Mouse (Mus musculus) limb, embryonic 12.5 days (tissue): Measurements from ENCODE around the gene Nyx. TPM values are rescaled to one million over a fixed set of nuclear protein-coding genes. Genes with fewer than 3 reads are reported as not detected.

Source experiments
- ATAC-seq: fragments of 200-750 bp; cut with Nextera tagmentation; 2 replicates; pipeline ENCODE4 v1.8.0; 2017; ENCODE audit warnings: low read depth, moderate TSS enrichment; ENCODE audit not compliant: insufficient number of reproducible peaks, insufficient read depth, low FRiP score, low TSS enrichment
- H3K27ac ChIP-seq: fragments of 300-500 bp; sonication (generic); 2 replicates; pipeline ENCODE4 v1.5.1; 2016; ENCODE audit warnings: mild to moderate bottlenecking, moderate library complexity
- H3K27me3 ChIP-seq: fragments of 300-500 bp; sonication (generic); 2 replicates; pipeline ENCODE4 v1.6.1; 2016; ENCODE audit warnings: mild to moderate bottlenecking, moderate library complexity
- H3K36me3 ChIP-seq: fragments of 300-500 bp; sonication (generic); 2 replicates; pipeline ENCODE4 v1.6.1; 2016; ENCODE audit warnings: mild to moderate bottlenecking, moderate library complexity
- H3K4me1 ChIP-seq: fragments of 300-500 bp; sonication (generic); replicated peaks from 2 replicates; pipeline ENCODE4 v1.6.1; 2016
- H3K4me2 ChIP-seq: fragments of 300-500 bp; sonication (generic); 2 replicates; pipeline ENCODE4 v1.6.1; 2016; ENCODE audit warnings: mild to moderate bottlenecking, moderate library complexity
- H3K4me3 ChIP-seq: fragments of 300-500 bp; sonication (generic); replicated peaks from 2 replicates; pipeline ENCODE4 v1.5.1; 2016; ENCODE audit warnings: mild to moderate bottlenecking
- H3K9ac ChIP-seq: fragments of 300-500 bp; sonication (generic); replicated peaks from 2 replicates; pipeline ENCODE4 v1.6.1; 2016; ENCODE audit warnings: mild to moderate bottlenecking, moderate library complexity
- H3K9me3 ChIP-seq: fragments of 300-500 bp; sonication (generic); 2 replicates; pipeline ENCODE4 v1.6.1; 2016; ENCODE audit warnings: mild to moderate bottlenecking, moderate library complexity
- whole genome bisulfite sequencing: fragments of 180-500 bp; shearing (Covaris S2); methylation state at CpG from one replicate; pipeline ENCODE4 v1.1.7; 2016; 5-methylcytosine and 5-hydroxymethylcytosine counted together
- polyA plus RNA-seq: library from polyadenylated mRNA; unstranded; fragments of >200 nt; fragmentation: Nextera tagmentation; extraction: Ambion mirVana; gene quantifications from 2 replicates; pipeline ENCODE4 v1.2.1, GENCODE M21; 2016

The Nyx gene
- polyA plus RNA-seq, 1 experiment from 2014 or later = 0.09 TPM

DNA sequence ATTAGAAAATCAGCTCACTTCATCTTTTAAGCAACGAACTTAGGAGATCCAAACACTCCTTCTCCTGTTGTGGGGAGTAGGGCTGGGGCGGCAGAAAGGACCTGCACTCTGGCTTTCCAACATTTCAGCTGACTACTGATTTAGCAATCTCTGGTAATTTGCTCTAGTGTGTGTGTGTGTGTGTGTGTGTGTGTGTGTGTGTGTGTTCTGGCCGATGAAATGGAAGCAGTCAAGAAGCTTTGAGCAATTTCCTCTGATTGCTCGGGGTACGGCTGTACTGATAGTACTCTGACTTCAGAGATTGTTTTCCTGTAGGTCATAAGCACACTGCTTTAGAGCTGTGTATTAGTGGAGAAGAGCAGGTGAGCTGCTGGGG lies 53.5 kb downstream of the Nyx start:
- no peak for ATAC-seq
- Histone ChIP-seq H3K9ac (no peak overlapping the region), H3K27ac (no peak overlapping the region), H3K36me3 (no peaks in the 10 kb centered on the region), H3K4me3 (no peak overlapping the region), H3K4me1 (no peaks in the 10 kb centered on the region), H3K4me2 (no peak overlapping the region), H3K9me3 (no peaks in the 10 kb centered on the region), H3K27me3 (peaks cover 26% of the 10 kb centered on the region)
- WGBS = 70% methylated on average over 5 of the region's 5 CpGs

DNA sequence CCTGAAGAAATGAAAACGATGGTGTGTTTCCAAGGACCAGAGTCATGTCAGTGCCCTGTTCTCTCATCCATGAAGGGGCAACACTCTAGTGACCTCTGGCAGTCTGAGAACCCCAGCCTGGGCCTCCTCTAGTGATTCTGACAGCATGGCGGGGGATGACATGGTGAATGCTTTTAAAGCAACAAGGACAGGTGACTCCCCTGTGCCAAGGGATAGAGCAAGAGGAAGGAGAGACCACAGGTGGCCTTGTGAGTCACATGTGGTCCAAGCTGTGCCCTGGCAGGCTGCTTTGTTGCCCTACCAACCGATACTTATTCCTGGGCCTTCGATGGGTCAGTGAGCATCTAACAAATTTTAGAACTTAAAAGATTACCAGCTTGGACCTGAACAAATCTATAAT lies 54.7 kb downstream of the Nyx start:
- no peak for ATAC-seq
- H3K27me3 ChIP-seq = peaks cover 29% of the 10 kb centered on the region
- WGBS = 89% methylated on average over 4 of the region's 4 CpGs

DNA sequence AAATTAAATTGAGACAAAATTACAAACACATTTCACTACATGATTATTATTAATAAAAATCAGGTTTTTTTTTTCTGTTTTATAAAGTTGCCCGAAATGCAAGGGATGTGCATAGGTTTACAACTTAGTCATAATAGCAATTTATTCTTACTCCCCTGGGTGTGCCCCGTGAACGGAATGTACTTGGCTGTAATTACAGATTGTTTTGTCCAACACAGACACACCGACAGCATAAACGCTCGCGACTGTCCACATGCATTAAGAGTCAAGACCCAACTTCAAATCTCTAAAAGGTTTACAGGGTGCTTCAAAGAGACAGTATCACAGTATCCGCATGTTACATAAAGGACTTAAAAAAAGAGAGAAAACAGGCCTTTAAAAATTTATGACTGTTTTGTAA lies 55.4 kb downstream of the Nyx start:
- Histone ChIP-seq H3K4me1 (no peaks in the 10 kb centered on the region), H3K4me3 (no peak overlapping the region), H3K9ac (no peak overlapping the region), H3K36me3 (peaks cover 3% of the 10 kb centered on the region; the same call in 1 of the 2 replicates), H3K27me3 (peaks cover 25% of the 10 kb centered on the region), H3K4me2 (no peak overlapping the region), H3K9me3 (no peaks in the 10 kb centered on the region), H3K27ac (no peak overlapping the region)
- ATAC-seq = no peak
- 85% methylated on average over 8 of the region's 8 CpGs for WGBS

More for the DNA sequence above, 54.7 kb downstream of the Nyx start:
- Histone ChIP-seq H3K36me3 (no peaks in the 10 kb centered on the region; the same call in 1 of the 2 replicates), H3K4me1 (no peaks in the 10 kb centered on the region), H3K4me2 (no peak overlapping the region), H3K9ac (no peak overlapping the region), H3K4me3 (no peak overlapping the region), H3K27ac (no peak overlapping the region), H3K9me3 (no peaks in the 10 kb centered on the region)

Other genes starting within 250 kb of the Nyx start
- gene Ddx3x, start 185.1 kb upstream of the Nyx start, polyA plus RNA-seq = 180 and 181 TPM in 2 replicates
- 0.97 and 2.0 TPM in 2 replicates for gene Gpr34, start 166.0 kb downstream of the Nyx start, polyA plus RNA-seq
- gene Gpr82, start 195.3 kb downstream of the Nyx start, polyA plus RNA-seq = 0.51 and 0.89 TPM in 2 replicates